Mouse (Mus musculus) limb, embryonic 14.5 days (tissue): ENCODE results near the gene Arf3. TPM values are rescaled to one million over a fixed set of nuclear protein-coding genes. Genes with fewer than 3 reads are reported as not detected.
"Not testable (repeated sequence)": the region's sequence is repeated elsewhere in the genome, so short reads cannot be mapped to it uniquely, and the experiment has no call there.

Source experiments
- ATAC-seq: fragments of 200-750 bp; cut with Nextera tagmentation; 2 replicates; pipeline ENCODE4 v1.8.0; 2017; ENCODE audit warnings: low read depth, moderate number of reproducible peaks, moderate TSS enrichment; ENCODE audit not compliant: low FRiP score
- DNase-seq: peaks from one replicate; pipeline ENCODE4 v3.0.0-alpha.2; 2015; ENCODE audit warnings: low spot score
- H3K27ac ChIP-seq: fragments of 300-500 bp; sonication (generic); replicated peaks from 2 replicates; pipeline ENCODE4 v1.5.1; 2014; ENCODE audit warnings: low read depth, mild to moderate bottlenecking, low read length, moderate library complexity, mixed read lengths
- H3K27me3 ChIP-seq: fragments of 300-500 bp; sonication (generic); 2 replicates; pipeline ENCODE4 v1.6.1; 2014; ENCODE audit warnings: low read length, mixed read lengths; ENCODE audit not compliant: control insufficient read depth, insufficient read depth
- H3K36me3 ChIP-seq: fragments of 300-500 bp; sonication (generic); 2 replicates; pipeline ENCODE4 v1.6.1; 2014; ENCODE audit warnings: mild to moderate bottlenecking, low read length, moderate library complexity, mixed read lengths; ENCODE audit not compliant: control insufficient read depth, insufficient read depth
- H3K4me1 ChIP-seq: fragments of 300-500 bp; sonication (generic); 2 replicates; pipeline ENCODE4 v1.6.1; 2014; ENCODE audit warnings: antibody characterized with exemption, low read length, mixed read lengths; ENCODE audit not compliant: control insufficient read depth, insufficient read depth
- H3K4me2 ChIP-seq: fragments of 300-500 bp; sonication (generic); replicated peaks from 2 replicates; pipeline ENCODE4 v1.6.1; 2014; ENCODE audit warnings: low read depth, mild to moderate bottlenecking, low read length, moderate library complexity; ENCODE audit not compliant: severe bottlenecking
- H3K4me3 ChIP-seq: fragments of 300-500 bp; sonication (generic); replicated peaks from 2 replicates; pipeline ENCODE4 v1.5.1; 2014; ENCODE audit warnings: low read length
- H3K9ac ChIP-seq: fragments of 300-500 bp; sonication (generic); 2 replicates; pipeline ENCODE4 v1.6.1; 2014; ENCODE audit warnings: mild to moderate bottlenecking, low read depth, low read length, moderate library complexity; ENCODE audit not compliant: severe bottlenecking
- H3K9me3 ChIP-seq: fragments of 300-500 bp; sonication (generic); 2 replicates; pipeline ENCODE4 v1.6.1; 2016; ENCODE audit warnings: low read length; ENCODE audit not compliant: control insufficient read depth
- POLR2A ChIP-seq: fragments of 200-500 bp; IDR thresholded peaks from 2 replicates; pipeline ENCODE4 v1.8.0; 2012; ENCODE audit warnings: inconsistent platforms, mild to moderate bottlenecking, moderate library complexity, borderline replicate concordance; ENCODE audit not compliant: insufficient read depth, insufficient read length; ENCODE audit errors: extremely low read depth
- WGBS: fragments of 180-500 bp; shearing (Covaris S2); extraction: QIAGEN DNeasy Blood & Tissue Kit; methylation state at CpG from one replicate; pipeline ENCODE4 v1.1.7; 2014; 5-methylcytosine and 5-hydroxymethylcytosine counted together
- polyA plus RNA-seq, 2 experiments: library from polyadenylated mRNA; depleted of rRNA in 1 of 2; stranded (reverse) in 1 of 2; unstranded in 1 of 2; fragments of >200 nt; fragmentation: Nextera tagmentation in 1 of 2; extraction: Ambion mirVana in 1 of 2; gene quantifications; 2 replicates each; pipeline versions ENCODE4 v1.2.1 to v1.2.3; 2012 to 2014

Arf3 gene
- polyA plus RNA-seq, 2 experiments = 37.4 to 75.0 TPM

DNA sequence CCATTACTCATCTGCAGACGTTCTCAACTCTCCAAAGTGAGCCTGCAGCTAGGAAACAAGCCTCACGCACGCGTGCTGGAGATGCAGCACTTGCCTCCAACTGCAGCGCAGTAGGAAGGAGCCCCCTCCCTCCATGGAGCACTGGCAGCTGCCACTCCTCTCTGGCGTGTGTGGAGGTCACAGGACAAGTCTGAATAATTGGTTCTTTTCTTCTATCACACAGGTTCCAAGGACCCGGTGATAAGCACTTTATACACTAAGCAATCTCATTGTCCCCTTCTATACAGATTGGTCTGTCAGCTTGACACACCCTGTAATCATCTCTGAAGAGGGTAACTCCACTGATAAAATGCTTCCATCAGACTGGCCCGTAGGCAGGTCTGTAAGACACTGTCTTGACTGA, 10.0 kb downstream of the Arf3 start:
- ATAC-seq (no peak), DNase-seq (no peak)
- Histone ChIP-seq H3K9me3 (no peaks in the 10 kb centered on the region), H3K4me3 (no peak overlapping the region), H3K4me1 (no peaks in the 10 kb centered on the region), H3K27ac (no peak overlapping the region), H3K9ac (no peak overlapping the region), H3K4me2 (no peak overlapping the region), H3K27me3 (no peaks in the 10 kb centered on the region), H3K36me3 (peaks cover 7% of the 10 kb centered on the region)
- WGBS = 71% methylated on average over 8 of the region's 8 CpGs
- no peak for TF ChIP-seq POLR2A

- no peak for ATAC-seq
- Histone ChIP-seq H3K36me3 (peaks cover 4% of the 10 kb centered on the region), H3K4me1 (no peaks in the 10 kb centered on the region), H3K4me3 (no peak overlapping the region), H3K4me2 (no peak overlapping the region), H3K9me3 (no peaks in the 10 kb centered on the region), H3K27me3 (no peaks in the 10 kb centered on the region), H3K27ac (no peak overlapping the region), H3K9ac (no peak overlapping the region)
- no peak for TF ChIP-seq POLR2A
- WGBS = 97% methylated on average over 2 of the region's 2 CpGs
- DNase-seq = no peak
Measured at GRCm38 (mm10) chr15:98749093-98749492, 13.9 kb downstream of the Arf3 start.

DNA sequence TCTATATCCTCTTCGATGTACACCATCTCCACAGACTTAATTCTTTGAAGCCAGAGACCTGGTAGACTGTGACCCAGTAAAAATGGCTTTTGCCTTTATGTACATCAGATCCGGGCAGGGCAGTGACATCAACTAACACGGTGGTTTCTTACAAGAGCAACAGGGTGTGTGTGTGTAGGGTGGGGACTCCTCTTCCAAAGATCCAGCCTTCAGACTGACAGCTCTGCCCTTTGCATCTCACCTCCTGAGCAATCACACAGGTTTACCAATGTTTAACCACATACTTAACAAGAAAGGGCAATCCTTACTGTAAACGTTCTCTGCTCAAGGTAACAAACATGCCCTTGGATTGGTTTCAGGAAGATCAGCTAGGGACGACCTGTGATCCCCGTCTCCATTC, 15.7 kb downstream of the Arf3 start:
- Histone ChIP-seq H3K36me3 (peaks cover 8% of the 10 kb centered on the region), H3K27ac (no peak overlapping the region), H3K4me1 (no peaks in the 10 kb centered on the region), H3K4me2 (no peak overlapping the region), H3K9ac (no peak overlapping the region), H3K4me3 (no peak overlapping the region), H3K27me3 (no peaks in the 10 kb centered on the region), H3K9me3 (no peaks in the 10 kb centered on the region)
- TF ChIP-seq POLR2A = no peak
- DNase-seq (no peak), ATAC-seq (no peak)
- 86% methylated on average over 6 of the region's 6 CpGs for WGBS

- peaks cover 16% of the 10 kb centered on the region for H3K36me3 ChIP-seq
- TF ChIP-seq POLR2A = no peak
- no peaks in the 10 kb centered on the region for H3K9me3 ChIP-seq
- WGBS = 81% methylated on average over 10 of the region's 10 CpGs
- H3K9ac ChIP-seq = no peak overlapping the region
- H3K27me3 ChIP-seq = no peaks in the 10 kb centered on the region
- ATAC-seq (no peak), DNase-seq (no peak)
- no peak overlapping the region for H3K27ac ChIP-seq
- no peak overlapping the region for H3K4me3 ChIP-seq
- H3K4me2 ChIP-seq = no peak overlapping the region
- H3K4me1 ChIP-seq = no peaks in the 10 kb centered on the region
Measured at GRCm38 (mm10) chr15:98746344-98746965, 16.6 kb downstream of the Arf3 start.

GRCm38 (mm10) chr15:98743863-98744262, 19.2 kb downstream of the Arf3 start:
- WGBS = 80% methylated on average over 3 of the region's 3 CpGs
- H3K4me1 ChIP-seq, H3K4me2 ChIP-seq, H3K27me3 ChIP-seq, H3K4me3 ChIP-seq, ATAC-seq, H3K27ac ChIP-seq, DNase-seq, H3K9me3 ChIP-seq, H3K9ac ChIP-seq: not testable (repeated sequence)
- H3K36me3 ChIP-seq = peaks cover 38% of the 10 kb centered on the region
